Mouse (Mus musculus): Measurements from ENCODE around the gene Neurod4.

DNA sequence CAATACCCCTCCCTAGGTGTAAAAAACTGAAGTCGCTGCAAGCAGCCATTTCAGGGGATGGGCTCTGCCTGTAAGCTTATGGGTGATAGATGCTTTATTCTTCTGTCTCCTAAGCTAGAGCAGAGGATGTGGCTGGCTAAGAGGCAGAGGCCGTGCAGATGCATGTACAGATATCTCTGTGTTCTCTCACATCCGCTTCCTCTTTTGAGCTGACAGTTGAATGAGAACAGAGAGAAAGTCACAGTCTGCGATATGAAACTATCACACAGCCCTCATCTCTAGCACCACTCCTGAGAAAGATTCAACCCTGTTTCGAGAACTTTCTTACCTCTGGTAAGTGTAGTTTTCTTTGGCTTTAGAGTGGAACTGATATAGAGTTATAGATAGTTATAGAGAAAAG is 42.6 kb upstream of the Neurod4 start, which contains the start of gene Tespa1:
- TF ChIP-seq POLR2A (IDR thresholded peaks at IDR 0.05; ENCODE audit: low read depth, low read length): peak; percentile 55; the same call in 1 of the 2 replicates
- TF ChIP-seq CTCF (IDR thresholded peaks at IDR 0.05; ENCODE audit: extremely low read depth, insufficient read depth, insufficient read length, insufficient replicate concordance): no peak
